Mouse (Mus musculus): Measurements from ENCODE around the gene Dlx4. TPM values are rescaled to one million over a fixed set of nuclear protein-coding genes. Genes with fewer than 3 reads are reported as not detected.

Dlx4 gene
- polyA plus RNA-seq, 1 experiment from 2014 or later: 0.29 TPM

- DNase-seq (ENCODE audit: low spot score) (no peak), ATAC-seq (replicated peaks; ENCODE audit: low FRiP score) (no peak)
- no peaks in the 10 kb centered on the region for H3K36me3 ChIP-seq (ENCODE audit: control insufficient read depth, insufficient read depth, low read length)
- H3K4me2 ChIP-seq (ENCODE audit: low read depth, low read length, severe bottlenecking): no peak overlapping the region
- H3K27ac ChIP-seq (ENCODE audit: low read depth, low read length): no peak overlapping the region
- H3K4me1 ChIP-seq (replicated peaks; ENCODE audit: control insufficient read depth, insufficient read depth, low read length): peaks cover 6% of the 10 kb centered on the region; the same call in 1 of the 2 replicates
- H3K4me3 ChIP-seq (ENCODE audit: low read depth, low read length): no peak overlapping the region
- no peaks in the 10 kb centered on the region for H3K9me3 ChIP-seq (ENCODE audit: control insufficient read depth, low read length)
- no peaks in the 10 kb centered on the region for H3K27me3 ChIP-seq (ENCODE audit: control insufficient read depth, insufficient read depth, low read length)
- 95% methylated on average over 19 of the region's 19 CpGs for WGBS
- H3K9ac ChIP-seq (ENCODE audit: low read length): no peak overlapping the region
These were observed 43.7 kb downstream of the Dlx4 start for GRCm38 (mm10) chr11:95102161-95102904.

GRCm38 (mm10) chr11:95101071-95101788, 44.8 kb downstream of the Dlx4 start:
- Histone ChIP-seq H3K4me1 (replicated peaks; ENCODE audit: control insufficient read depth, insufficient read depth, low read length) (peaks cover 6% of the 10 kb centered on the region; the same call in 1 of the 2 replicates), H3K4me2 (ENCODE audit: low read depth, low read length, severe bottlenecking) (no peak overlapping the region), H3K36me3 (ENCODE audit: control insufficient read depth, insufficient read depth, low read length) (no peaks in the 10 kb centered on the region), H3K9ac (ENCODE audit: low read length) (no peak overlapping the region), H3K27me3 (ENCODE audit: control insufficient read depth, insufficient read depth, low read length) (no peaks in the 10 kb centered on the region), H3K4me3 (ENCODE audit: low read depth, low read length) (no peak overlapping the region), H3K9me3 (ENCODE audit: control insufficient read depth, low read length) (no peaks in the 10 kb centered on the region), H3K27ac (ENCODE audit: low read depth, low read length) (no peak overlapping the region)
- no peak for ATAC-seq (replicated peaks; ENCODE audit: low FRiP score)
- WGBS: 43% methylated on average over 16 of the region's 16 CpGs
- DNase-seq (ENCODE audit: low spot score): no peak

- Histone ChIP-seq H3K4me3 (ENCODE audit: low read depth, low read length) (no peak overlapping the region), H3K27ac (ENCODE audit: low read depth, low read length) (no peak overlapping the region), H3K4me2 (ENCODE audit: low read depth, low read length, severe bottlenecking) (no peak overlapping the region), H3K9ac (ENCODE audit: low read length) (no peak overlapping the region), H3K36me3 (ENCODE audit: control insufficient read depth, insufficient read depth, low read length) (no peaks in the 10 kb centered on the region), H3K9me3 (ENCODE audit: control insufficient read depth, low read length) (no peaks in the 10 kb centered on the region), H3K4me1 (replicated peaks; ENCODE audit: control insufficient read depth, insufficient read depth, low read length) (peaks cover 2% of the 10 kb centered on the region; the same call in 1 of the 2 replicates), H3K27me3 (ENCODE audit: control insufficient read depth, insufficient read depth, low read length) (no peaks in the 10 kb centered on the region)
- no peak for ATAC-seq (replicated peaks; ENCODE audit: low FRiP score)
- no peak for DNase-seq (ENCODE audit: low spot score)
- 34% methylated on average over 3 of the region's 3 CpGs for WGBS
These were observed 45.7 kb downstream of the Dlx4 start for GRCm38 (mm10) chr11:95100393-95100792.

- H3K27me3 ChIP-seq (ENCODE audit: control insufficient read depth, insufficient read depth, low read length): no peaks in the 10 kb centered on the region
- ATAC-seq (replicated peaks; ENCODE audit: low FRiP score) (no peak), DNase-seq (ENCODE audit: low spot score) (no peak)
- no peaks in the 10 kb centered on the region for H3K4me1 ChIP-seq (replicated peaks; ENCODE audit: control insufficient read depth, insufficient read depth, low read length)
- H3K36me3 ChIP-seq (ENCODE audit: control insufficient read depth, insufficient read depth, low read length): no peaks in the 10 kb centered on the region
- H3K27ac ChIP-seq (ENCODE audit: low read depth, low read length): no peak overlapping the region
- no peak overlapping the region for H3K4me3 ChIP-seq (ENCODE audit: low read depth, low read length)
- no peak overlapping the region for H3K4me2 ChIP-seq (ENCODE audit: low read depth, low read length, severe bottlenecking)
- H3K9ac ChIP-seq (ENCODE audit: low read length): no peak overlapping the region
- no peaks in the 10 kb centered on the region for H3K9me3 ChIP-seq (ENCODE audit: control insufficient read depth, low read length)
- WGBS: 78% methylated on average over 5 of the region's 5 CpGs
These were observed 47.5 kb downstream of the Dlx4 start for GRCm38 (mm10) chr11:95098346-95099095.

GRCm38 (mm10) chr11:95097889-95098288, 48.2 kb downstream of the Dlx4 start:
- Histone ChIP-seq H3K4me3 (ENCODE audit: low read depth, low read length) (no peak overlapping the region), H3K4me1 (replicated peaks; ENCODE audit: control insufficient read depth, insufficient read depth, low read length) (no peaks in the 10 kb centered on the region), H3K36me3 (ENCODE audit: control insufficient read depth, insufficient read depth, low read length) (no peaks in the 10 kb centered on the region), H3K9me3 (ENCODE audit: control insufficient read depth, low read length) (no peaks in the 10 kb centered on the region), H3K27ac (ENCODE audit: low read depth, low read length) (no peak overlapping the region), H3K9ac (ENCODE audit: low read length) (no peak overlapping the region), H3K27me3 (ENCODE audit: control insufficient read depth, insufficient read depth, low read length) (no peaks in the 10 kb centered on the region), H3K4me2 (ENCODE audit: low read depth, low read length, severe bottlenecking) (no peak overlapping the region)
- DNase-seq (ENCODE audit: low spot score): no peak
- no peak for ATAC-seq (replicated peaks; ENCODE audit: low FRiP score)
- 51% methylated on average over 6 of the region's 6 CpGs for WGBS

- Histone ChIP-seq H3K27ac (ENCODE audit: low read depth, low read length) (no peak overlapping the region), H3K4me2 (ENCODE audit: low read depth, low read length, severe bottlenecking) (no peak overlapping the region), H3K9me3 (ENCODE audit: control insufficient read depth, low read length) (no peaks in the 10 kb centered on the region), H3K4me3 (ENCODE audit: low read depth, low read length) (no peak overlapping the region), H3K4me1 (replicated peaks; ENCODE audit: control insufficient read depth, insufficient read depth, low read length) (no peaks in the 10 kb centered on the region), H3K27me3 (ENCODE audit: control insufficient read depth, insufficient read depth, low read length) (no peaks in the 10 kb centered on the region), H3K36me3 (ENCODE audit: control insufficient read depth, insufficient read depth, low read length) (no peaks in the 10 kb centered on the region), H3K9ac (ENCODE audit: low read length) (no peak overlapping the region)
- ATAC-seq (replicated peaks; ENCODE audit: low FRiP score) (no peak), DNase-seq (ENCODE audit: low spot score) (no peak)
- WGBS: 65% methylated on average over 4 of the region's 4 CpGs
These were observed 49.3 kb downstream of the Dlx4 start for GRCm38 (mm10) chr11:95096608-95097373.

GRCm38 (mm10) chr11:95095596-95095995, 50.5 kb downstream of the Dlx4 start:
- ATAC-seq (replicated peaks; ENCODE audit: low FRiP score) (no peak), DNase-seq (ENCODE audit: low spot score) (no peak)
- Histone ChIP-seq H3K27me3 (ENCODE audit: control insufficient read depth, insufficient read depth, low read length) (no peaks in the 10 kb centered on the region), H3K36me3 (ENCODE audit: control insufficient read depth, insufficient read depth, low read length) (no peaks in the 10 kb centered on the region), H3K4me1 (replicated peaks; ENCODE audit: control insufficient read depth, insufficient read depth, low read length) (no peaks in the 10 kb centered on the region), H3K27ac (ENCODE audit: low read depth, low read length) (no peak overlapping the region), H3K9me3 (ENCODE audit: control insufficient read depth, low read length) (no peaks in the 10 kb centered on the region), H3K4me2 (ENCODE audit: low read depth, low read length, severe bottlenecking) (no peak overlapping the region), H3K9ac (ENCODE audit: low read length) (no peak overlapping the region), H3K4me3 (ENCODE audit: low read depth, low read length) (no peak overlapping the region)
- 88% methylated on average over 10 of the region's 10 CpGs for WGBS

- H3K4me2 ChIP-seq (ENCODE audit: low read depth, low read length, severe bottlenecking): no peak overlapping the region
- H3K27ac ChIP-seq (ENCODE audit: low read depth, low read length): no peak overlapping the region
- H3K4me3 ChIP-seq (ENCODE audit: low read depth, low read length): no peak overlapping the region
- no peaks in the 10 kb centered on the region for H3K9me3 ChIP-seq (ENCODE audit: control insufficient read depth, low read length)
- DNase-seq (ENCODE audit: low spot score): no peak
- no peaks in the 10 kb centered on the region for H3K36me3 ChIP-seq (ENCODE audit: control insufficient read depth, insufficient read depth, low read length)
- H3K4me1 ChIP-seq (replicated peaks; ENCODE audit: control insufficient read depth, insufficient read depth, low read length): no peaks in the 10 kb centered on the region
- no peaks in the 10 kb centered on the region for H3K27me3 ChIP-seq (ENCODE audit: control insufficient read depth, insufficient read depth, low read length)
- no peak for ATAC-seq (replicated peaks; ENCODE audit: low FRiP score)
- 82% methylated on average over 5 of the region's 5 CpGs for WGBS
- H3K9ac ChIP-seq (ENCODE audit: low read length): no peak overlapping the region
These were observed 53.0 kb downstream of the Dlx4 start for GRCm38 (mm10) chr11:95093077-95093476.

Measured in forebrain, embryonic 11.5 days (tissue).